Mouse (Mus musculus) midbrain, postnatal 0 days (tissue): ENCODE data around the gene AU021092. TPM values are rescaled to one million over a fixed set of nuclear protein-coding genes. Genes with fewer than 3 reads are reported as not detected.

Experiments used
- ATAC-seq: fragments of 200-750 bp; cut with Nextera tagmentation; 2 replicates; pipeline ENCODE4 v1.8.0; 2017; ENCODE audit warnings: moderate number of reproducible peaks, mild to moderate bottlenecking, moderate TSS enrichment, moderate library complexity; ENCODE audit not compliant: low FRiP score
- DNase-seq: peaks from one replicate; pipeline ENCODE4 v3.0.0-alpha.2; 2015; ENCODE audit warnings: low spot score
- H3K27ac ChIP-seq: fragments of 300-500 bp; sonication (generic); 2 replicates; pipeline ENCODE4 v1.5.1; 2014; ENCODE audit warnings: low read depth, mild to moderate bottlenecking, low read length, mixed read lengths
- H3K27me3 ChIP-seq: fragments of 300-500 bp; sonication (generic); 2 replicates; pipeline ENCODE4 v1.6.1; 2014; ENCODE audit warnings: low read length, control low read depth, mixed read lengths; ENCODE audit not compliant: insufficient read depth
- H3K36me3 ChIP-seq: fragments of 300-500 bp; sonication (generic); 2 replicates; pipeline ENCODE4 v1.6.1; 2014; ENCODE audit warnings: low read length, control low read depth, mixed read lengths; ENCODE audit not compliant: insufficient read depth
- H3K4me1 ChIP-seq: fragments of 300-500 bp; sonication (generic); 2 replicates; pipeline ENCODE4 v1.6.1; 2014; ENCODE audit warnings: mild to moderate bottlenecking, control low read depth, antibody characterized with exemption, low read length, mixed read lengths; ENCODE audit not compliant: insufficient read depth
- H3K4me2 ChIP-seq: fragments of 300-500 bp; sonication (generic); 2 replicates; pipeline ENCODE4 v1.6.1; 2014; ENCODE audit warnings: low read depth, mild to moderate bottlenecking, low read length, mixed read lengths; ENCODE audit not compliant: poor library complexity, severe bottlenecking
- H3K4me3 ChIP-seq: fragments of 300-500 bp; sonication (generic); 2 replicates; pipeline ENCODE4 v1.5.1; 2014; ENCODE audit warnings: low read depth, mild to moderate bottlenecking, low read length, moderate library complexity
- H3K9ac ChIP-seq: fragments of 300-500 bp; sonication (generic); replicated peaks from 2 replicates; pipeline ENCODE4 v1.6.1; 2014; ENCODE audit warnings: mild to moderate bottlenecking, low read length, moderate library complexity, mixed read lengths; ENCODE audit not compliant: poor library complexity, severe bottlenecking
- H3K9me3 ChIP-seq: fragments of 300-500 bp; sonication (generic); 2 replicates; pipeline ENCODE4 v1.6.1; 2016; ENCODE audit warnings: low read length, control low read depth
- CTCF ChIP-seq: IDR thresholded peaks from 2 replicates; pipeline ENCODE4 v1.5.1; 2016; ENCODE audit warnings: antibody characterized with exemption, mild to moderate bottlenecking
- WGBS: fragments of 180-500 bp; shearing (Covaris S2); extraction: QIAGEN DNeasy Blood & Tissue Kit; methylation state at CpG from one replicate; pipeline ENCODE4 v1.1.7; 2014; 5-methylcytosine and 5-hydroxymethylcytosine counted together
- microRNA-seq: library from miRNA; unstranded; fragments of <30 nt; microRNA quantifications from one replicate; pipeline ENCODE4, GENCODE M21; 2016; ENCODE audit warnings: borderline number of aligned reads
- polyA plus RNA-seq: library from polyadenylated mRNA; unstranded; fragments of >200 nt; fragmentation: Nextera tagmentation; extraction: Ambion mirVana; gene quantifications from 2 replicates; pipeline ENCODE4 v1.2.1, GENCODE M21; 2015
- total RNA-seq: library from RNA; depleted of rRNA; stranded (reverse); fragments of >200 nt; gene quantifications from 2 replicates; pipeline ENCODE4 v1.2.3, GENCODE M21; 2014; rRNA removed

Gene AU021092
- total and polyA plus RNA-seq, 2 experiments from 2014 or later: 8.1 to 22.4 TPM

GRCm38 (mm10) chr16:5168829-5169228, 53.3 kb downstream of the AU021092 start:
- H3K4me1 ChIP-seq: no peaks in the 10 kb centered on the region
- no peak overlapping the region for H3K4me2 ChIP-seq
- H3K27me3 ChIP-seq: no peaks in the 10 kb centered on the region
- no peak for TF ChIP-seq CTCF
- 81% methylated on average over 5 of the region's 5 CpGs for WGBS
- no peak overlapping the region for H3K27ac ChIP-seq
- no peak overlapping the region for H3K4me3 ChIP-seq
- no peak for DNase-seq
- no peaks in the 10 kb centered on the region for H3K9me3 ChIP-seq
- no peak for ATAC-seq
- no peaks in the 10 kb centered on the region for H3K36me3 ChIP-seq
- H3K9ac ChIP-seq: no peak overlapping the region

GRCm38 (mm10) chr16:5168038-5168437, 54.1 kb downstream of the AU021092 start:
- no peak overlapping the region for H3K4me3 ChIP-seq
- H3K27me3 ChIP-seq: no peaks in the 10 kb centered on the region
- no peak overlapping the region for H3K9ac ChIP-seq
- no peak overlapping the region for H3K27ac ChIP-seq
- H3K4me2 ChIP-seq: no peak overlapping the region
- DNase-seq (no peak), ATAC-seq (no peak)
- no peaks in the 10 kb centered on the region for H3K36me3 ChIP-seq
- no peaks in the 10 kb centered on the region for H3K9me3 ChIP-seq
- no peaks in the 10 kb centered on the region for H3K4me1 ChIP-seq
- 93% methylated on average over 2 of the region's 2 CpGs for WGBS
- no peak for TF ChIP-seq CTCF

GRCm38 (mm10) chr16:5164327-5164726, 57.8 kb downstream of the AU021092 start:
- H3K9me3 ChIP-seq: no peaks in the 10 kb centered on the region
- no peak for ATAC-seq
- no peak for TF ChIP-seq CTCF
- H3K4me2 ChIP-seq: no peak overlapping the region
- no peak overlapping the region for H3K4me3 ChIP-seq
- no peaks in the 10 kb centered on the region for H3K4me1 ChIP-seq
- no peaks in the 10 kb centered on the region for H3K27me3 ChIP-seq
- H3K36me3 ChIP-seq: no peaks in the 10 kb centered on the region
- no peak for DNase-seq
- no peak overlapping the region for H3K27ac ChIP-seq
- no peak overlapping the region for H3K9ac ChIP-seq
- 47% methylated on average over 6 of the region's 6 CpGs for WGBS

Small RNA genes lying within 50 kb of the gene (microRNA-seq; reads per million reads assigned to microRNA genes)
- gene Gm23689 (not detected), gene Gm26095 (not detected), gene Mir6364 (not detected)

Other genes with a start within 250 kb of the AU021092 start
- not detected in 2 replicates for gene Sept12, start 224.4 kb downstream of the AU021092 start, total RNA-seq
- gene Sept12, start 224.4 kb downstream of the AU021092 start, polyA plus RNA-seq: not detected in 2 replicates
- gene Smim22, start 215.0 kb downstream of the AU021092 start, total RNA-seq: not detected in 2 replicates
- gene Smim22, start 215.0 kb downstream of the AU021092 start, polyA plus RNA-seq: 1.1 TPM in 1 of 2 replicates, not detected in the other
- 115 and 121 TPM in 2 replicates for gene Rogdi, start 208.7 kb downstream of the AU021092 start, total RNA-seq
- 165 and 175 TPM in 2 replicates for gene Rogdi, start 208.7 kb downstream of the AU021092 start, polyA plus RNA-seq
- gene Glyr1, start 172.4 kb downstream of the AU021092 start, total RNA-seq: 176 and 179 TPM in 2 replicates
- gene Glyr1, start 172.4 kb downstream of the AU021092 start, polyA plus RNA-seq: 146 and 149 TPM in 2 replicates
- 28.4 and 28.9 TPM in 2 replicates for gene Ubn1, start 172.2 kb downstream of the AU021092 start, total RNA-seq
- gene Ubn1, start 172.2 kb downstream of the AU021092 start, polyA plus RNA-seq: 5.8 and 7.0 TPM in 2 replicates
- 0.14 and 0.88 TPM in 2 replicates for gene Ppl, start 89.9 kb downstream of the AU021092 start, total RNA-seq
- 0.09 and 0.10 TPM in 2 replicates for gene Ppl, start 89.9 kb downstream of the AU021092 start, polyA plus RNA-seq
- gene Sec14l5, start 75.2 kb downstream of the AU021092 start, total RNA-seq: 0.76 and 1.6 TPM in 2 replicates
- 0.09 and 0.14 TPM in 2 replicates for gene Sec14l5, start 75.2 kb downstream of the AU021092 start, polyA plus RNA-seq
- 8.2 and 12.5 TPM in 2 replicates for gene Nagpa, start 18.3 kb downstream of the AU021092 start, total RNA-seq
- gene Nagpa, start 18.3 kb downstream of the AU021092 start, polyA plus RNA-seq: 7.3 and 9.1 TPM in 2 replicates
- 39.0 and 46.7 TPM in 2 replicates for gene Alg1, start 11.3 kb upstream of the AU021092 start, total RNA-seq
- gene Alg1, start 11.3 kb upstream of the AU021092 start, polyA plus RNA-seq: 40.1 and 45.9 TPM in 2 replicates
- gene Eef2kmt, start 33.7 kb upstream of the AU021092 start, total RNA-seq: 5.8 and 7.1 TPM in 2 replicates
- gene Eef2kmt, start 33.7 kb upstream of the AU021092 start, polyA plus RNA-seq: 6.1 and 6.2 TPM in 2 replicates